Mouse (Mus musculus) thymus, postnatal 4 days (tissue): ENCODE data around the gene Chp2.
"Not testable (repeated sequence)": the region's sequence is repeated elsewhere in the genome, so short reads cannot be mapped to it uniquely, and the experiment has no call there.

Experiments
- DNase-seq: peaks from one replicate; pipeline ENCODE4 v3.0.0; 2021

Gene Chp2

GRCm38 (mm10) chr7:122242744-122243143 is 23.4 kb downstream of the Chp2 start:
- not testable (repeated sequence) for DNase-seq

GRCm38 (mm10) chr7:122244166-122244565 is 24.9 kb downstream of the Chp2 start:
- DNase-seq = no peak

- DNase-seq = no peak
Measured at GRCm38 (mm10) chr7:122244584-122244983, 25.3 kb downstream of the Chp2 start.

GRCm38 (mm10) chr7:122245976-122246375 is 26.7 kb downstream of the Chp2 start:
- DNase-seq = no peak

DNA sequence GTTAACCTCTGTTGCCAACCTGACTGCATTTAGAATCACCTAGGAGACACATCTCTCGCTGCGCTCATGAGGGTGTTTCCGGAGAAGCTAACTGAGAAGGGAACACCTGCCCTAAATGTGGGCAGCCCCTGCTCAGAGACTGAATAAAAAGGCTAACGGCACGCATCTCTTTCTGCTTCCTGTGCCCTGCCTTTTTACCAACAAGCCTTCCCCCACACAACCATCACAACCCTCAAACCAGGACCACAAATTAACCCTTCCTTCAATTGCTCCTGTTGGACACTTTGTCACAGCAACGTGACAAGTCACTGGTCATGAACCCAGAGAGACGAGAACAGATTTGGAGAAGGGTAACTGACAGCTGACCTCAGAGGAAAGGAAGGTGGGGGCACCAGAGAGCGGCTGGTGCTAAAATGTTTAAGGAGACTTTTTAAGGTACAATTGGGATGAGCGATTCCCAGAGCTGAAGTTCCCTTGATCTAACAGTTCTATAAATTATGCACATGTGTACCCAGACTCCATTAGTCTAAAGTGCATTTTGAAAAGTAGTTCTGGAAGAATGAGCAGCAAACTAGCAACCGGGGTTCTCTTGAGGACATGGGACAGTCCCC is 28.1 kb downstream of the Chp2 start:
- peak; percentile 47 for DNase-seq

DNA sequence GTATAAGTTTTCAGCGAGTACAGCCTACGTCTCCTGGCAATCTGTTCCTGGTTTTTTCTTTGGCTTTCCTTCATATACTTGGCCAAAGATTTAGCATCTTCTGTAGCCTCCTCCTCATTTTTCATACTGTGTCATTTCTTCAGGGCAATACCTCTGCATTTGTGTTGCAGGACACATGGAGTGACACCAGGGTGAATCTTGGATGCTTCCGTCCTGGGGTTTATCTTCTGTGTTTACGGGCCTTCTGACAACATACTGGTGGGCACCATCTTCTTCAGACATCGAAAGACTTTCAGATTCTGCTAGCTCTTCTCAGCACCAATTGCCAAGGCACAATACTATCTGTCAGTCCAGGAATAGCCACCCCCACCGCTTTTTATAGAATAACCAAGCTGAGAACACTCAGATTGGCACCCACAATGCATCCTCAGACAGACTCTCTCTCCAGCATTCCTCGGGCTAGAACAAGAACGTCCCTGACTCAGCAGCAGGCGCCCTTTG is 30.1 kb downstream of the Chp2 start:
- no peak for DNase-seq

DNA sequence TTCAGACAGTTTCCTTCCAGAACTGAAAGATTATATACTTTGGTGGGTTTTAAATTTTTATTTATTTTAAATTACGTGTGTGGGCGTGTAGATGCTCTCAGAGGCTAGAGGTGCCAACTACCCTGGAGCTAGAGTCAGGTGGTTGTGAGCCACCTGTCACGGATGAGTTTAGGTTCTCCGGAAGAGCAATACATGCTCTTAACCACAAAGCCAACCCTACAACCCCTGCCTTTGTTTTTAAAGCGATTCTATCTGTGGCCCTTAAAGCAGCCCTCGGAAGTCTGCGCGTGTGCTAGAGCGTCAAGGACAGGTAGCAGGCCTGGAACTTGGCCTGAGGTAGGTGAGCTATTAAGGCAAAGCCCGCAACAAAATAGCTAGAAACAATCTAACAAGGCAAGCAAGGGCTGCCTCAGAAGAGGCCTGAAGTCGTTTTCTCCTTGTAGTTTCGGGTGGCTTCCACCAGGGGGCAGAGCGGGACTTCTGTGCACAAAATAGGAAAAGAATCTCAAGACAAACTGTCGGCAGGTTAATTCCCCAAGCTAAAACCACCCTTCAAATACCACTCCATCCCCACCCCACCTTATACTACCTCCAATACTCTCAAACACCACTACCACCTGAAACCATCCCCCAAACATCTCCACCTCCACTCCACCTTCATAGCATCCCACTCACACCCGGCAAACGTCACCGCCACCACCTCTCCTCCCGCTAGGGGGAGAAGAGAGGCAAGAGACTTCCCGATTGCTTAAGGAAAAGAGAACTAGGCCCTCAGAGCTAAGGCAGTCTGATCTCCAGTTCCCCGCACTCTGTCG is 32.1 kb downstream of the Chp2 start:
- DNase-seq = peak; percentile 87

DNA sequence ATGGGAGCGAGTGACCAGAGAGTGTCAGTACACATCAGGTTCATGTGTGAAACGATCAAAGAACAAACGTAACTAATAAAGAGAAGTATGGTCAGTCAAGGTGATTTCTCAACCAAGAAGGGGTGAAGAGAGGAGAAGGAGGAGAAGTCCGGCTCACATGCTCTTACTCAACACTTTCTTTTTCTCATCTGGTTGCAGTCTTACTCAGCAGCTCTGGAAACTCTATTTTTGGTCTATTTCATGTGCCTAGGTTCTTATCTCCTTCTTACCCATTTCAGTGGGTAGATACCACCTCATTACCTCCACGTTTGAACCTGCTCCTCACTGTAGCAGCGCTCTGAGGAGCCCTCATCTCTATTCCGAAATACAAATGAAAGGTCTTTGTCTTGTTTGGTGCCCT is 37.4 kb downstream of the Chp2 start:
- DNase-seq = no peak

GRCm38 (mm10) chr7:122258521-122258920 is 39.2 kb downstream of the Chp2 start:
- DNase-seq = no peak

DNA sequence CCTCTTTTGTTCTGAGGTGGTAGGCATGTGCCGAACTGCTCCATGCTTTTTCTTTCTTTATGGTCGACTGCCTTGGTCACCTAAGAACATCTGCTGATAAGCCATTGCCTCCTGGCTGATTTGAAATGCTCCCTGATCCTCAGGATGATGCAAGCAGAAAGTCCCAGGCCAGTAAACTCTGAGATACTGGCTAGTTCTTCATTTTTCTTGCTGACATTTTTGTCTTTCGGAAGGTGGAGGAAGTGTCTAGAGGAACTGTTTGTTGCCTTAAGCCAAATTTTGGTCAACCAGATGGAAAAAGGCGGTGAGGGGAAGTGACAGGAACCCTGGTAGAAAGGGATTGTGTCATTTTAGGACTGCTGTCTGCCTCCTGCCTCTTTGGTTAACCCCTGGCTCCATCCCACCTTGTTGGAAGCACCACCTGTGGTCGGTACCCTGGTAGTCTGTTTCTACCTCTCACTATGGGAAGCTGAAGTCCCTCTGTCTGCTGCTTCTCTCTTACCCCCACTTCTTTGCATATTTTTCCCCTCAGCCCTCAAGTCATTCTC is 40.8 kb downstream of the Chp2 start:
- no peak for DNase-seq

- DNase-seq = no peak
Measured at GRCm38 (mm10) chr7:122268983-122269486, 49.7 kb downstream of the Chp2 start.

DNA sequence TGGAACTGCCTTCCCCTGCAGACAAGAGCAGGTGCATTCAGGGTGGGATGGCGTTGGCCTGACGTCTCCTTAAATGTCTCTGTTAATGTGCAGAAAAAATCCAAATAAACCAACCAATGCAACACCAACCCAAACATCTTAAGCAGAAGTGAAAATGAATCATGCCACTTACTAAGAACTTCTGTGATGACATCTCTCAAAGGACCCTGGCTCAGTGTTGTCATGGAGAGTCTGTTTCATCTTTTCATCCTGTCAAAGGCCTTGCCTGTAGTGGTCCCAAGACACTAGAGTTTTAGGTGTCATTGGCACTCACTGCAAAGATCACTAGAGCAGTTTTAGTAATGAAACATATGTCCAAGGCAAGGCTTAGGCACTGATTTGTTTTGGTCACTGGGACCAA is 53.0 kb downstream of the Chp2 start:
- no peak for DNase-seq
